23 mouse cellular contexts compared by ENCODE assay signal in the genomic region with DNA sequence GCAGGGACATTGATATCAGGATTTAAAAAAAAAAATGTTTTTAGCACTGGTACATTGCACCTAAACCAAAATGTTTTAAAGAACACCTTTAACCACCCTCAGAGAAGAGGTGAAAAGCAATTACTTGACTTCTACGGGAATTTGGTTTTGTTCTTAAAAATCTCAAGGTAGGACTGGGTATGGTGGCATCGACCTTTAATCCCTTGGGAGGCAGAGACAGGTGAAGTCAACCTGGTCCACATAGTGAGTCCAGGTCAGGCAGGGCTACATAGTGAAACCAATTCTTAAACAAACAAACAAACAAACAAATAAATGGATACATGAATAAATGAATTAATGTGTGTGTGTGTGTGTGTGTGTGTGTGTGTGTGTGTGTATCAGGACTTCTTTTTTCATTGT. TPM values are rescaled to one million over a fixed set of nuclear protein-coding genes. Genes with fewer than 3 reads are reported as not detected.
DNase-seq lines count a peak whose midpoint lies in the region; ATAC-seq and TF ChIP-seq lines count a peak whose summit lies in the region.
"Had no signal": no experiment of that assay in that cellular context is flagged by ENCODE, and none has a peak within 500 bp of the region (broad histone marks: within the 10 kb centered on the region; RNA-seq: fewer than 3 reads in every experiment).

No protein-coding gene starts in this region.

- no peak overlapping the region for H3K4me3 ChIP-seq in gastrocnemius, adult 2 months
- no peak overlapping the region for H3K4me3 ChIP-seq in liver, adult 2 months (ENCODE audit: insufficient read depth, low read depth, low read length)
- no peak overlapping the region for H3K4me3 ChIP-seq in liver, postnatal 0 days (ENCODE audit: low read depth, low read length)
- no peak overlapping the region for H3K4me3 ChIP-seq in liver, embryonic 12.5 days
- no peak overlapping the region for H3K4me3 ChIP-seq in midbrain, embryonic 11.5 days (ENCODE audit: low read depth, low read length)
- no peak overlapping the region for H3K4me3 ChIP-seq in midbrain, embryonic 15.5 days

- no peak overlapping the region for H3K4me2 ChIP-seq in liver, postnatal 0 days (ENCODE audit: low read depth, low read length)
- no peak overlapping the region for H3K4me2 ChIP-seq in liver, embryonic 12.5 days
- no peak overlapping the region for H3K4me2 ChIP-seq in midbrain, embryonic 11.5 days
- H3K4me2 ChIP-seq in midbrain, embryonic 15.5 days: no peak overlapping the region

- H3K9ac ChIP-seq in liver, adult 2 months (ENCODE audit: low read depth, low read length): no peak overlapping the region
- H3K9ac ChIP-seq in liver, postnatal 0 days (replicated peaks): no peak overlapping the region
- no peak overlapping the region for H3K9ac ChIP-seq in liver, embryonic 12.5 days
- H3K9ac ChIP-seq in midbrain, embryonic 11.5 days (ENCODE audit: low read length): no peak overlapping the region
- H3K9ac ChIP-seq in midbrain, embryonic 15.5 days: no peak overlapping the region

- 27% methylated on average over 2 of the region's 2 CpGs for WGBS in liver, adult 2 months
- WGBS in liver, postnatal 0 days (ENCODE audit: insufficient replicate concordance): 69% methylated on average over 2 of the region's 2 CpGs
- 65% methylated on average over 2 of the region's 2 CpGs for WGBS in liver, embryonic 12.5 days (ENCODE audit: insufficient replicate concordance)
- WGBS in midbrain, embryonic 11.5 days: 86% methylated on average over 2 of the region's 2 CpGs
- 78% methylated on average over 2 of the region's 2 CpGs for WGBS in midbrain, embryonic 15.5 days

- H3K27ac ChIP-seq in gastrocnemius, adult 2 months: peak overlapping the region; percentile 84
- H3K27ac ChIP-seq in liver, adult 2 months (replicated peaks; ENCODE audit: insufficient read depth, low read depth, low read length): peak overlapping the region; percentile 89; the same call in 1 of the 2 replicates
- H3K27ac ChIP-seq in liver, postnatal 0 days (ENCODE audit: low read depth): peak overlapping the region; percentile 72
- no peak overlapping the region for H3K27ac ChIP-seq in liver, embryonic 12.5 days
- H3K27ac ChIP-seq in midbrain, embryonic 11.5 days (ENCODE audit: low read depth, low read length): no peak overlapping the region
- no peak overlapping the region for H3K27ac ChIP-seq in midbrain, embryonic 15.5 days

- H3K4me1 ChIP-seq in liver, adult 2 months (ENCODE audit: control insufficient read depth, insufficient read depth, low read length): peaks cover 11% of the 10 kb centered on the region
- H3K4me1 ChIP-seq in liver, postnatal 0 days (ENCODE audit: insufficient read depth): no peaks in the 10 kb centered on the region; the same call in 1 of the 2 replicates
- H3K4me1 ChIP-seq in liver, embryonic 12.5 days: peaks cover 9% of the 10 kb centered on the region
- H3K4me1 ChIP-seq in midbrain, embryonic 11.5 days (ENCODE audit: control insufficient read depth, insufficient read depth, low read length): no peaks in the 10 kb centered on the region
- H3K4me1 ChIP-seq in midbrain, embryonic 15.5 days: no peaks in the 10 kb centered on the region

- TF ChIP-seq EP300 in liver, postnatal 0 days (IDR thresholded peaks at IDR 0.05; ENCODE audit: low read depth): no peak

- no peak for TF ChIP-seq POLR2A in liver, adult 2 months (IDR thresholded peaks at IDR 0.05; ENCODE audit: extremely low read depth, insufficient read depth, low read length)

- no peak for TF ChIP-seq CTCF in gastrocnemius, adult 2 months (IDR thresholded peaks at IDR 0.05)
- TF ChIP-seq CTCF in liver, adult 2 months (IDR thresholded peaks at IDR 0.05; ENCODE audit: low read depth, low read length): no peak
- TF ChIP-seq CTCF in liver, postnatal 0 days (IDR thresholded peaks at IDR 0.05; ENCODE audit: low read depth): no peak

- no peaks in the 10 kb centered on the region for H3K79me2 ChIP-seq in liver, adult 2 months (ENCODE audit: control insufficient read depth, insufficient read depth, low read length)

- no peak for DNase-seq in gastrocnemius, adult 2 months
- DNase-seq in gastrocnemius, postnatal 14 days: no peak
- DNase-seq in liver, adult 2 months (ENCODE audit: extremely low read depth, low read depth, low spot score): peak; percentile 81
- no peak for DNase-seq in liver
- no peak for DNase-seq in liver, postnatal 0 days
- peak; percentile 54 for DNase-seq in midbrain, embryonic 11.5 days (ENCODE audit: low spot score, missing footprints)
- DNase-seq: adrenal gland, adult 2 months; adrenal gland, adult 8-10 months; adrenal gland, postnatal 10 days; adrenal gland, postnatal 14 days; adrenal gland, postnatal 25 days; adrenal gland, postnatal 36 days; B cell, adult 2 months; cerebellum, adult 11 months; cerebellum, adult 11-12 months had no signal

- no peaks in the 10 kb centered on the region for H3K9me3 ChIP-seq in liver, postnatal 0 days (ENCODE audit: low read length)
- H3K9me3 ChIP-seq in liver, embryonic 12.5 days (replicated peaks): no peaks in the 10 kb centered on the region
- no peaks in the 10 kb centered on the region for H3K9me3 ChIP-seq in midbrain, embryonic 11.5 days (ENCODE audit: control insufficient read depth, low read length)
- H3K9me3 ChIP-seq in midbrain, embryonic 15.5 days: no peaks in the 10 kb centered on the region
- H3K9me3 ChIP-seq: G1E had no signal

- intact Hi-C loops in gastrocnemius, adult 2 months (cut with DNase I): no loop called here
- intact Hi-C loops in gastrocnemius, postnatal 14 days (cut with DNase I; ENCODE audit: low total_unique reads): no loop called here

- no peaks in the 10 kb centered on the region for H3K36me3 ChIP-seq in liver, adult 2 months (ENCODE audit: control insufficient read depth, insufficient read depth, low read length)
- no peaks in the 10 kb centered on the region for H3K36me3 ChIP-seq in liver, postnatal 0 days (replicated peaks; ENCODE audit: insufficient read depth, low read length)
- no peaks in the 10 kb centered on the region for H3K36me3 ChIP-seq in liver, embryonic 12.5 days
- H3K36me3 ChIP-seq in midbrain, embryonic 11.5 days (ENCODE audit: control insufficient read depth, insufficient read depth, low read length): no peaks in the 10 kb centered on the region
- H3K36me3 ChIP-seq in midbrain, embryonic 15.5 days (replicated peaks): no peaks in the 10 kb centered on the region
- H3K36me3 ChIP-seq: G1E had no signal

- H3K27me3 ChIP-seq in liver, adult 2 months (ENCODE audit: control insufficient read depth, insufficient read depth, low read length): no peaks in the 10 kb centered on the region
- H3K27me3 ChIP-seq in liver, postnatal 0 days (ENCODE audit: insufficient read depth, low read length): no peaks in the 10 kb centered on the region
- H3K27me3 ChIP-seq in liver, embryonic 12.5 days (replicated peaks): peaks cover 7% of the 10 kb centered on the region
- no peaks in the 10 kb centered on the region for H3K27me3 ChIP-seq in midbrain, embryonic 11.5 days (ENCODE audit: control insufficient read depth, insufficient read depth, low read length)
- no peaks in the 10 kb centered on the region for H3K27me3 ChIP-seq in midbrain, embryonic 15.5 days (replicated peaks)
- H3K27me3 ChIP-seq: CH12.LX, Patski had no signal

- ATAC-seq in liver, postnatal 0 days: no peak
- no peak for ATAC-seq in liver, embryonic 12.5 days
- ATAC-seq in midbrain, embryonic 11.5 days (ENCODE audit: low FRiP score): no peak
- no peak for ATAC-seq in midbrain, embryonic 15.5 days (replicated peaks)
- ATAC-seq: activated CD4-positive, CD25-positive, alpha-beta regulatory T cell, adult 4 months; CD4-positive, CD25-positive, alpha-beta regulatory T cell, adult 4 months; Patski had no signal

RNA-seq across cellular contexts. Expression of a gene that starts 11.8 kb away (rescaled TPM):
- total RNA-seq in gastrocnemius, adult 2 months (2021): 1 to 10 TPM in 1 of 2 experiments, under 1 TPM in 1; 0.75 to 1.7 TPM
- total RNA-seq in gastrocnemius, postnatal 14 days (2021): under 1 TPM; 0.49 to 0.53 TPM
- 0.27 TPM in 1 of 2 replicates, not detected in the other for total RNA-seq in liver, adult 2 months (2014; rRNA removed)
- not detected in 2 replicates for polyA plus RNA-seq in liver, adult 2 months (2012; rRNA removed)
- not detected in 2 replicates for polyA plus RNA-seq in liver, postnatal 0 days (2015; fragmentation: Nextera tagmentation; extraction: Ambion mirVana)
- not detected in 2 replicates for polyA plus RNA-seq in liver, embryonic 12.5 days (2016; fragmentation: Nextera tagmentation; extraction: Ambion mirVana)
- polyA plus RNA-seq in midbrain, embryonic 11.5 days (2014; fragmentation: Nextera tagmentation; extraction: Ambion mirVana): 7.0 and 7.1 TPM in 2 replicates
- polyA plus RNA-seq in midbrain, embryonic 15.5 days (2015; fragmentation: Nextera tagmentation; extraction: Ambion mirVana): 10.9 and 14.8 TPM in 2 replicates
- polyA plus RNA-seq: activated CD4-positive, CD25-positive, alpha-beta regulatory T cell, adult 4 months; C2C12 had no signal

RNA-seq across cellular contexts. Expression of a gene that starts 22.1 kb away (rescaled TPM):
- 10 to 100 TPM; 21.6 to 42.4 TPM for total RNA-seq in gastrocnemius, adult 2 months (2021)
- total RNA-seq in gastrocnemius, postnatal 14 days (2021): 10 to 100 TPM; 21.6 to 26.0 TPM
- total RNA-seq in liver, adult 2 months (2014; rRNA removed): 4.5 and 5.6 TPM in 2 replicates
- 11.7 and 12.8 TPM in 2 replicates for polyA plus RNA-seq in liver, adult 2 months (2012; rRNA removed)
- polyA plus RNA-seq in liver, postnatal 0 days (2015; fragmentation: Nextera tagmentation; extraction: Ambion mirVana): 0.76 and 0.99 TPM in 2 replicates
- 5.3 and 5.4 TPM in 2 replicates for polyA plus RNA-seq in liver, embryonic 12.5 days (2016; fragmentation: Nextera tagmentation; extraction: Ambion mirVana)
- polyA plus RNA-seq in midbrain, embryonic 11.5 days (2014; fragmentation: Nextera tagmentation; extraction: Ambion mirVana): 5.3 and 6.3 TPM in 2 replicates
- polyA plus RNA-seq in midbrain, embryonic 15.5 days (2015; fragmentation: Nextera tagmentation; extraction: Ambion mirVana): 3.0 and 3.3 TPM in 2 replicates
- polyA plus RNA-seq: activated CD4-positive, CD25-positive, alpha-beta regulatory T cell, adult 4 months; CD4-positive, CD25-positive, alpha-beta regulatory T cell, adult 4 months had no signal

Comparison
In these comparisons a context has a peak if more than half of its experiments do, and no peak if none do; other contexts are left out.
1. DNase-seq: peak in liver, adult 2 months (single experiment) and midbrain, embryonic 11.5 days (single experiment); none in gastrocnemius, adult 2 months (single experiment), gastrocnemius, postnatal 14 days (single experiment), liver (single experiment) and liver, postnatal 0 days (single experiment).
2. H3K27ac ChIP-seq: peak in gastrocnemius, adult 2 months (single experiment), liver, adult 2 months (single experiment) and liver, postnatal 0 days (single experiment); none in liver, embryonic 12.5 days (single experiment), midbrain, embryonic 11.5 days (single experiment) and midbrain, embryonic 15.5 days (single experiment).